Mouse (Mus musculus) adrenal gland, postnatal 4 days (tissue): Measurements from ENCODE around the gene Hsd3b6. TPM values are rescaled to one million over a fixed set of nuclear protein-coding genes. Genes with fewer than 3 reads are reported as not detected.
"Not testable (repeated sequence)": the region's sequence is repeated elsewhere in the genome, so short reads cannot be mapped to it uniquely, and the experiment has no call there.

Experiments
- DNase-seq, 2 experiments: peaks; one replicate each; pipeline ENCODE4 v3.0.0; 2021 to 2022; ENCODE audit warnings: low spot score in 2 of 2, mixed read lengths in 2 of 2
- long read RNA-seq, 2 experiments: library from polyadenylated mRNA; stranded (forward); transcript quantifications; one replicate each; pipeline ENCODE4 v2.0.0; 2021
- total RNA-seq, 2 experiments: library from RNA; stranded (reverse); gene quantifications; 2 replicates each; pipeline ENCODE4 v1.2.3; 2021

Gene Hsd3b6
- 10 to 100 TPM; 44.4 to 46.4 TPM for total RNA-seq
- long read RNA-seq, experiment 1, transcript Hsd3b6-201 (4 exons, 1,802 nt) = major isoform, 29 of 35 reads
- long read RNA-seq, experiment 1, partial matches to known transcripts = 0 of 35 reads
- long read RNA-seq, experiment 1, other reads (novel, unspliced or antisense) = 5 of 35 reads
- long read RNA-seq, experiment 2, transcript Hsd3b6-201 (4 exons, 1,802 nt) = major isoform, 67 of 74 reads
- long read RNA-seq, experiment 2, partial matches to known transcripts = 1 of 74 reads
- long read RNA-seq, experiment 2, other reads (novel, unspliced or antisense) = 2 of 74 reads

GRCm38 (mm10) chr3:98814101-98814670 lies at the start of gene Hsd3b6:
Gene Hsd3b6, minus strand, starts transcription at chr3:98814443.
- DNase-seq = no peak

GRCm38 (mm10) chr3:98862800-98863199 lies 48.6 kb upstream of the Hsd3b6 start:
- DNase-seq = no peak

- DNase-seq = no peak
These were observed 45.3 kb upstream of the Hsd3b6 start, which contains the start of gene Hsd3b1 for GRCm38 (mm10) chr3:98859576-98859975. Gene Hsd3b1, minus strand, starts transcription at chr3:98859794.

- no peak for DNase-seq
These were observed 43.8 kb upstream of the Hsd3b6 start for GRCm38 (mm10) chr3:98858051-98858450.

GRCm38 (mm10) chr3:98856892-98857291 lies 42.6 kb upstream of the Hsd3b6 start:
- no peak for DNase-seq

- no peak for DNase-seq
These were observed 40.9 kb upstream of the Hsd3b6 start for GRCm38 (mm10) chr3:98855160-98855559.

- DNase-seq = no peak
These were observed 39.4 kb upstream of the Hsd3b6 start for GRCm38 (mm10) chr3:98853685-98854084.

- DNase-seq = no peak
These were observed 38.8 kb upstream of the Hsd3b6 start for GRCm38 (mm10) chr3:98853051-98853450.

GRCm38 (mm10) chr3:98852631-98853030 lies 38.4 kb upstream of the Hsd3b6 start:
- no peak for DNase-seq

GRCm38 (mm10) chr3:98851853-98852252 lies 37.6 kb upstream of the Hsd3b6 start:
- no peak for DNase-seq

GRCm38 (mm10) chr3:98850262-98850661 lies 36.0 kb upstream of the Hsd3b6 start:
- no peak for DNase-seq

GRCm38 (mm10) chr3:98848898-98849297 lies 34.7 kb upstream of the Hsd3b6 start:
- no peak for DNase-seq

GRCm38 (mm10) chr3:98812653-98813052 lies 1.6 kb downstream of the Hsd3b6 start:
- DNase-seq = not testable (repeated sequence)

- not testable (repeated sequence) for DNase-seq
These were observed 9.2 kb downstream of the Hsd3b6 start for GRCm38 (mm10) chr3:98805032-98805431.

GRCm38 (mm10) chr3:98786551-98786950 lies 27.7 kb downstream of the Hsd3b6 start:
- no peak for DNase-seq

- no peak for DNase-seq
These were observed 31.9 kb downstream of the Hsd3b6 start for GRCm38 (mm10) chr3:98782181-98782868.

GRCm38 (mm10) chr3:98780921-98781320 lies 33.3 kb downstream of the Hsd3b6 start:
- no peak for DNase-seq

GRCm38 (mm10) chr3:98764155-98764554 lies 50.1 kb downstream of the Hsd3b6 start:
- DNase-seq = no peak

- no peak for DNase-seq
These were observed 57.4 kb downstream of the Hsd3b6 start for GRCm38 (mm10) chr3:98756836-98757235.
